In genomic region chr6:145550993-145551392, GRCm38 (mm10) we compare ENCODE assay signal across 13 mouse cellular contexts.
"Had no signal": no experiment of that assay in that cellular context is flagged by ENCODE, and none has a peak within 500 bp of the region (broad histone marks: within the 10 kb centered on the region; RNA-seq: fewer than 3 reads in every experiment).

No protein-coding gene starts in this region.

- H3K36me3 ChIP-seq: intestine, embryonic 15.5 days; liver, embryonic 13.5 days; stomach, embryonic 15.5 days had no signal

- H3K27ac ChIP-seq: intestine, embryonic 15.5 days; kidney, postnatal 0 days; liver, embryonic 13.5 days; stomach, embryonic 15.5 days had no signal

- H3K4me3 ChIP-seq: intestine, embryonic 15.5 days; liver, embryonic 13.5 days; stomach, embryonic 15.5 days had no signal

- DNase-seq: liver, embryonic 13.5 days; lung, adult 2 months; lung, postnatal 14 days; lung, postnatal 4 days; midbrain, embryonic 14.5 days; right cerebral cortex, adult 18-20 months; right cerebral cortex, postnatal 14 days; right cerebral cortex, postnatal 4 days; thymus, postnatal 25 days had no signal

- H3K9ac ChIP-seq: intestine, embryonic 15.5 days; liver, embryonic 13.5 days; stomach, embryonic 15.5 days had no signal

- H3K4me2 ChIP-seq: intestine, embryonic 15.5 days; liver, embryonic 13.5 days; midbrain, embryonic 11.5 days; stomach, embryonic 15.5 days had no signal

- ATAC-seq: intestine, embryonic 15.5 days had no signal

- H3K4me1 ChIP-seq: liver, embryonic 13.5 days; stomach, embryonic 15.5 days had no signal

- H3K9me3 ChIP-seq: intestine, embryonic 15.5 days; liver, embryonic 13.5 days; stomach, embryonic 15.5 days had no signal

- H3K27me3 ChIP-seq: intestine, embryonic 15.5 days; liver, embryonic 13.5 days; stomach, embryonic 15.5 days had no signal
